Mouse (Mus musculus) T-helper 2 cell (primary cell): ENCODE measurements around the gene Iqcb1.

Experiments
- in situ Hi-C: fragments of 300-600 bp; cut with MboI, MseI; formaldehyde crosslinking; loops from one replicate; pipeline ENCODE4 v1.15.1; 2025; ENCODE audit warnings: high pct_unique_total_duplicates

Gene Iqcb1

DNA sequence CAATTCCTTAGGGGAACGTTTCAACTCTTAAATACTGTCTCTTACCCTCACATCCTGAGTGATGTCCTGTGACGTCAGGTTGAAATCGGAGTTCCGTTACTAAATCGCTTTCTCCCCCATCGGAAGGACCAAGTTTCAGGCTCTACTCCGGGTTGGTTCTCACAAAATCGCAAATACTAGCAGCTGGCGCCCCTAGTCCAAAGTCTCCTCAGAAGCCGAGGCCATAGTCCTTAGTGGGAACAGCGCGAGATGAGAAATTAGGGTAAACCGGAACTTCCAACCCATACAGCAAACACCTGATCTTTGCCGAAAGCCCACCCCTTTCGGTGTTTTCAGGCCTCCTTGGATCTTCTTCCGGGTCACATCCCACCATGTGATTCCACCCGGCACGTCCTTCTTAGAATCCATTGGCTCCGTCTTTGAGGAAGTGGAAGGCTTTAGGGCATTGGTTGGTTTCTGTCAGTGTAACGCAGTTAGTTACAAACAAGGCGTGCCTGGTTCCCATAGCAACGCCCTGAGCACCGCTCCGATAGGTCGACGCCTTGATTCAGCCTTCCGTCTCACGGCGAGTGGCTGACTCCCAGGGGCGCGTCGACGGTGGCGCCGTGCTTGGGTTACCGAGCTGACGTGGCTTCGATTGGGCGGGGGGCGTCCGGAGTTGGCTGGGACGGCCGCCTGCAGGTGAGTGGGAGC is 46.5 kb downstream of the Iqcb1 start, which contains the start of the genes Eaf2 and Golgb1:
Gene Eaf2 (minus strand): TSS at position 421 of the 693 bp plus-strand sequence.
Gene Golgb1 (plus strand): TSS at position 558 of the 693 bp plus-strand sequence.
- in situ Hi-C loops, result no loop called here

DNA sequence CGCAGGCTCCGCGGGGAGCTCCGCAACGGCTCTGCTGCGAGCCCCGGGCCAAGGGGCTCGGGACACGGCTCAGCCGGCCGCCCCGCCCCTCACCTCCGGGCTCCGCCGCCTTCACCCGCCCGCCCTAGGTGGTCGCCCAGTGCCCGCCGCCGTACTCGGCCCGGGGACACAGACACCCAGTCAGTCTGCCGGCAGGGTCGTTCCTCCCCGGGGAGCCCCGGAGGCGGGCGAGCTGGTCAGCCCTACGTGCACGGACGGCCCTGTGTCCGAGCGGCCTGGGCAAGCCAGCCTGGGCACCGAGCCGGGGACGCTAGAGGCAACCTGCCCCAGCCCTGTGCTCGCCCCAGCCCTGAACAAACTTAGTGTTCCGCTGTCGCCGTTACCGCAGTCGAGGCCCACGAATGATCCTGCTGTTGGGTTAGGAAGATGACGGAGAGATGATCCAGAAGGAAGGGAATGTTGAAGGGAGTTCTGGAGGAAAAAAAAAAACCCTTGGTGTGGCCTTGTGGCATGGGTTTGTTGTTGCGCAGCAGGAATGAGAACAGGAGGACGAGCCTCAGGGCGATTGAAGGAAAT is 47.2 kb downstream of the Iqcb1 start:
- in situ Hi-C loops, result no loop called here

DNA sequence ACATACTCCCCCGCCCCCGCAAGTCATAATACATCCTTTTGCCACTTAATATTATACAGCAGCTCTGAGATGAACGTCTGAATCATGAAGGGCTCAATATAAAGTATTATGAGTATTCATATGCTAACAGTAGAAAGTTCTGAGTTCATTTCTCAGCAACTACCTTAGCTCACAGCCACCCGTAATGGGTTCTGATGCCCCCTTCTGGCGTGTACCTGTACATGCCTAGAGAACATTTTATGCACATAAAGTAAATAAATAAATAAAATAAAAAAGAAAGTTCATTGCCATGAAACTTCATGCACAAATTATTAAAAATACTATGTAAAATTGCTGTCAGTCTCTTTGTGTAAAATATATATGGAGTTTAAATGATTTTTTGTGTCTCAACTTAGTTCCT is 49.1 kb downstream of the Iqcb1 start:
- in situ Hi-C loops, result no loop called here

DNA sequence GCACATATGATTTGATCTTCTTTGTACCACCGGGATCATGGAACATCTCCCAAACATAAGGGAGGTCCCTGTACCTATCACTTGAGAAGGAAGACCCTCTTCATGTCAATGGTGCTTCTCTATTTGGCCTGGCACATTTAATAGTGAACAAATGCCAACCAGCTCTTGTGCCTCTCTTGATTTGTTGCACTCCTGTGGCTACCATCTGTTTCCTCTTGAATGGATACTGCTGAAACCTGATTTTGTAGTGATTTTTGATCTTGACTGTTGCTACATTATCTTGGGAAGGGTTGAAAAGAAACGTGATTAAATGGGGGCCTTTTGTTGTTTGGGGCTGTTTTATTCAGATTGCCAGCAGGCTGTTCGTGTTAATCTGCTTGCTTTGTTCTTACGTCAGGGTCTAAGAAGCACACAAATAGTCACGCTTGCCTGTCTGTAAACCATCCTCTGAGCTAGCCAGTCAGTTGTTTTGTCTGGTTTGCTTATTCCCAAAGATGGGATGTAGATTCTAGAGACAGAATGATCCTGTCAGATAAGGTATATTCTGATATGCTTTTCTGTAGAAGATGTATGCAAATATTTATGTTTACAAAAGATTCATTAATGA is 54.7 kb downstream of the Iqcb1 start:
- in situ Hi-C loops, result loop anchor here (5.0 kb wide), 1 partner anchor 44 kb away; no protein-coding TSS in a partner anchor

- in situ Hi-C loops, result loop anchor here (5.0 kb wide), 2 partner anchors 42 to 122 kb away; no protein-coding TSS in a partner anchor
Measured at GRCm38 (mm10) chr16:36884881-36885280, 56.7 kb downstream of the Iqcb1 start.

GRCm38 (mm10) chr16:36885912-36886311 is 57.7 kb downstream of the Iqcb1 start:
- in situ Hi-C loops, result loop anchor here (5.0 kb wide), 1 partner anchor 121 kb away; no protein-coding TSS in a partner anchor

DNA sequence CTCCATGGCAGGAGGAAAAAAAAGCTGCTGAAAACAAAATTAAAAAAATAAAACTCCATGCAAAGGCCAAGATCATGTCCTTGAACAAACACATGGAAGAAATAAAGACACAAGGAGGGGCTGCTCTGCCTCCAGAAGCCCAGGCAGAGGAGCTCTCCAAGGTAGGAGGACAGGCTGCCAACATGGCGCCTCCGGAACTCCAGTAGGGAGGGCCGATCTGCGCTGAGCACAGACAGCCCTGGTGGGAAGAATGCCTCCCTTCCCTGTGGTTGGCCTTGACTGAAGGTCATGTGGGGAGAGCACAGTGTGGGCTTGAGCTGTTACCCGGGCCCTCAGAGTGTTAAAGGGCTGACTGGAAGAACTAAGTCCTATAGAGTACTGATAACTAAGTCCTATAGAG is 59.4 kb downstream of the Iqcb1 start:
- in situ Hi-C loops, result loop anchor here (5.0 kb wide), 1 partner anchor 120 kb away; no protein-coding TSS in a partner anchor

- in situ Hi-C loops, result no loop called here
Measured at GRCm38 (mm10) chr16:36890559-36890958, 62.4 kb downstream of the Iqcb1 start.

DNA sequence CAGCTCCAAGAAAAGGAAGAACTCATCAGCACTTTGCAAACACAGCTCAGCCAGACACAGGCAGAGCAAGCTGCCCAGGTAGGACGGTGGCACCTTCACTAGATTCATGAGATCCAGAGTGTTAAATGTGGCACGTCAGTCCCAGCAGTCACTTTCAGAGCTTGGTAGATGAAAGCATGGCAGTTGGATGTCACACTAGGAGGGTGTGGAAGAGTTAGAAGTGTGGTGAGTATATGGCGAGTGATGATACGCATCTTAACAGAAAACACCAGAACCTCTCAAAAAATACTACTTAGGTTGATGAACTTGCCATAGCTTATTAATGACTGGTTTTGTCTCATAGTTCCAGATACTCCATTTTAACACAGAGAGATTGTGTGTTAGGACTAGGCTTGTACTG is 63.2 kb downstream of the Iqcb1 start:
- in situ Hi-C loops, result no loop called here

- in situ Hi-C loops, result no loop called here
Measured at GRCm38 (mm10) chr16:36893317-36893716, 65.1 kb downstream of the Iqcb1 start.

- in situ Hi-C loops, result no loop called here
Measured at GRCm38 (mm10) chr16:36896712-36897111, 68.5 kb downstream of the Iqcb1 start.

DNA sequence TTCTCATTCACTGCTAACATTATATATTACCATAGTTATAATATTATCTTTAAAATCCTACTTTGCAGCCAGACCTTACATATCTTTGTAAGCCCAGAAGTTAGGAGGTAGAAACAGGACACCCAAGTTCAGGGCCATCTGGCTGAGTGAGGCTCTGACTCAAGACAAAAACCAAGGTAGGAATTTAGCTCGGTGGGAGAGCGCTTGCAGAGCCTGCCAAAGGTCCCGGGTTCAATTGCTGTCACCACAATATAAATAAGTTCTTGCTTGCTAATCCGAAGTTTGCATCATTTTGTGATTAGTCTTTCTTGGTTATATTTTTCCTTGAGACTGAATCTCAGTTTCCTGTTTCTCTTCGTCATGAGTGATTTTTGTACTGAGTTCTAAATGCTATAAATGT is 75.0 kb downstream of the Iqcb1 start:
- in situ Hi-C loops, result no loop called here

DNA sequence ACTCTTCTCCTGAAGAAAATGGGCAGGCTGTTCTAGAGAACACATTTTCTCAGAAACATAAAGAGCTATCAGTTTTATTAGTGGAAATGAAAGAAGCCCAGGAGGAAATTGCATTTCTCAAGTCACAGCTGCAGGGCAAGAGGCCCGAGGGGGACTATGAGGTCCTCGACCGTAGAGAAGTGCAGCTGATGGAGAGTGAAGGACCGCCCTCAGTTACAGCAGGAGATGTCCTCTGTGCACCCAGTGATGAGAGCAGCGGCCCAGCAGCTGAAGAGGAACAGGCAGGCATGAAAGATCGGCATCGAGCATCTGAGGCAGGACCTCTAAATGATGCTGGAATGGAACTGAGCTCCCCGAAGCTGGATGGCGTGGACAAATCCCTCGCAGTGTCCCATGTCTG is 83.7 kb downstream of the Iqcb1 start:
- in situ Hi-C loops, result no loop called here

DNA sequence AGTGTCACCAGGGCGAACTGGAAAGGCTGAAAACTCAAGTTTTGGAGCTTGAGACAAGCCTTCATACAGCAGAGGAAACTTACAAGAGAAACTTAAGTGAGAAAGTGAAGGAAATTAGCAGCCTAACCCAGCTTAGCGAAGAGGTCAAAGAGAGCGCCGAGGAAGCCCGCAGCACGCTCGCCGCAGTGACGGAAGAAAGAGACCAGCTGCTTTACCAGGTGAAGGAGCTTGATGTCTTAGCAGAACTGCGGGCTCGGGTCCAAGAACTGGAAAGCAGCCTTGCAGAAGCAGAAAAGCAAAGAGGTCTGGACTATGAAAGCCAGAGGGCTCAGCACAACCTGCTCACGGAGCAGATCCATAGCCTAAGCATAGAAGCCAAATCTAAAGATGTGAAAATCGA is 84.1 kb downstream of the Iqcb1 start:
- in situ Hi-C loops, result no loop called here

- in situ Hi-C loops, result no loop called here
Measured at GRCm38 (mm10) chr16:36914195-36914594, 86.0 kb downstream of the Iqcb1 start.

DNA sequence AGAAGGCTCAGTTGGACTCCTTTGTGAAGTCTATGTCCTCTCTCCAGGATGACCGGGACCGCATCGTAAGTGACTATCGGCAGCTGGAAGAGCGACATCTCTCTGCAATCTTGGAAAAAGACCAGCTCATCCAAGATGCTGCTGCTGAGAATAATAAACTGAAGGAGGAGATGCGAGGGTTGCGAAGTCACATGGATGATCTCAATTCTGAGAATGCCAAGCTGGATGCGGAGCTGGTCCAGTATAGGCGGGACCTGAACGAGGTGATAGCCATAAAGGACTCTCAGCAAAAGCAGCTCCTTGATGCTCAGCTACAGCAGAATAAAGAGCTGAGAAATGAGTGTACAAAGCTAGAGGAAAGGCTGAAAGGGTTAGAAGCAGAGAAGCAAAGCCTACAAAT is 90.3 kb downstream of the Iqcb1 start:
- in situ Hi-C loops, result no loop called here

DNA sequence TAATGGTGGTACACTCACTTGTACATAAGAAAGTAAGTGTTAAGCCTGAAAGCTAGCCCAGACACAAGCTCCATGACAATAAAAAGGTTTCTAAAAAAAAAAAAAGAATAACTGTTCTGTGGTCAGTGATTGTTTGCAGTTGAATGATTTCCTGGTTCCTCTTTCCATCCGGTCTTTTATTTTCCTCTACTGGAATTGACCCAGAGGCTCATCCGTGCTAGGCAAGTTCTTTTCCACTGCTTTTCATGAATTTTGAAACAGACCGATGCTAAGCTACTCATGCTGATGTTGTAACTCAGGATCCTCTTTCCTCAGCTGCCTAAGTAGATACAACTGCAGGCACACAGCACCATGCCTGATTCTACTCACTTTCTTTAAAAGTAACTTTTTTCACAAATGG is 92.2 kb downstream of the Iqcb1 start:
- in situ Hi-C loops, result no loop called here

DNA sequence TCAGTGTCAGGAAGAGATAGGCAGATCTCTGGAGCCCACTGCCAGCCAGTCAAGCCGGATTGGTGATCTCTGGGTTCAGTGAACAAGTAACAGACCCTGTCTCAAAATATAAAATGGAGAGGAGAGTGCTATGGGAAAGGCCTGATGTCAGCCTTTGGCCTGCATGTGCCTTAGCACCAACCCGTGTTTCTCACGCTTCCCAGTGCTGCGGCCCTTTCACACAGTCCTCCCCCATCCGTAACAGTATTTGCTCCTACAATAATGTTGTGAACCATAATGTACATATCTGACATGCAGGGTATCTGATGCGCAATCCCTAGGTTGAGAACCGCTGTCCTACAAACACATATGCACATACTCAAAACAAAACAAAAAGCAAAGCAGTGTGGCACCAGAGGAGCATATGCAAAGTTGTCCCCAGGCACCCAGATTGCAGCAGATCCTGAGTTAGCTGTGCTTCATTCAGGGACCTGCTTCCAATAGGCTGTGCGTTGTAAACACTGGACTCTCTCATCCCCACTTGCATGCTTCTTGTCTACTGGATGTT is 93.0 kb downstream of the Iqcb1 start:
- in situ Hi-C loops, result no loop called here

GRCm38 (mm10) chr16:36921980-36922379 is 93.8 kb downstream of the Iqcb1 start:
- in situ Hi-C loops, result no loop called here
